Mouse (Mus musculus): ENCODE measurements around the gene Gcgr.

DNA sequence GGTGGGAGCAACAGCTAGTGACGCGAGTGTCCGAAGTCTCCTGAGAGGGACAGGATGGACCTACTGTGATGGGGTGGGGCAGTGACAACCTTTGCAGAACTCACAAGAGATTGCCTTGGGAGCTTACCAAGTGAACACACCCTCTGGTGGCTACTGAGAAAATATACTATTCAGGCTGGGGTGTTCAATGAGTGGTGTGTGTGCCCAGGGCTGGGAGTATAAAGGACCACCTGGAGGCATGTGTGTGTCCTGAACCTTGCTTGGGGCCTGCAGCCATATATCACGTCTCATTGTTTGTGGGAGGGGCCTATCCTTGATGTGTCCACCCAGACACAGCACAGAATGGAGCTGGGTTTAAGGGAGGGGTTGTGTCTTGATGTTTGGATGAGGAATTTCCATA is 42.0 kb upstream of the Gcgr start:
- TF ChIP-seq CTCF (IDR thresholded peaks at IDR 0.05; ENCODE audit: control insufficient read depth, insufficient read depth, low read length) (no peak), POLR2A (IDR thresholded peaks at IDR 0.05; ENCODE audit: borderline replicate concordance, control insufficient read depth, low read depth, low read length) (no peak)

Data from bone marrow, adult 2 months (tissue).